Mouse (Mus musculus): ENCODE measurements around the gene Rpl3.

- TF ChIP-seq CTCF (IDR thresholded peaks at IDR 0.05; ENCODE audit: low read depth) (no peak), EP300 (IDR thresholded peaks at IDR 0.05; ENCODE audit: low read depth) (no peak)
These were observed 49.2 kb upstream of the Rpl3 start for GRCm38 (mm10) chr15:80140878-80141277.

Data from liver, postnatal 0 days (tissue).